12 mouse cellular contexts compared by ENCODE assay signal in genomic region chr8:69324771-69325170, GRCm38 (mm10).
"Had no signal": no experiment of that assay in that cellular context is flagged by ENCODE, and none has a peak within 500 bp of the region (broad histone marks: within the 10 kb centered on the region; RNA-seq: fewer than 3 reads in every experiment).

No protein-coding gene starts in this region.

- DNase-seq: retina, postnatal 1 day; right cerebral cortex, adult 18-20 months; right cerebral cortex, postnatal 14 days; right cerebral cortex, postnatal 25 days; right cerebral cortex, postnatal 4 days; spleen, adult 18-20 months; thymus, adult 18-20 months; thymus, adult 2 months; thymus, postnatal 14 days; thymus, postnatal 25 days; thymus, postnatal 36 days; thymus, postnatal 4 days had no signal
